In the genomic region with DNA sequence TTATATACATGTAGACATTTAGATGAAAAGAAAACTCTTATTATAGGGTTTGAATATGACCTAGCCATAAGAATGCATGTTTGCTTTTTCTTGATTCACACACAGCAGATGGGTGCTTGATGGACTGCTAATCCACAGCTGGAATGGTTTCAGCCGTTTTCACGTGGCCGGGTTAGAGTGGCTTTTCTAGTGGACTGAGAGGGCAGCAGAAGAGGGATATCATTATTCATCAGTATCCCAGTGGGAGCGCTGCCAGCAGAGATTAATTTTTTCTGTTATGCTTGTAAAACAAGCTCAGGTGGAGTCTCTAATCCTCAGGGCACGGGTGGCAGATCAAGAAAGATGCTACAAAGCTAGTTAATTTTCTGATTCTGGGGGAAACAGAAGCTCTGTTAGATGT, we compare ENCODE assay signal across 16 mouse cellular contexts.
DNase-seq lines count a peak whose midpoint lies in the region; ATAC-seq lines count a peak whose summit lies in the region.
"Had no signal": no experiment of that assay in that cellular context is flagged by ENCODE, and none has a peak within 500 bp of the region (broad histone marks: within the 10 kb centered on the region; RNA-seq: fewer than 3 reads in every experiment).

No protein-coding gene starts in this region.

- no peak overlapping the region for H3K27ac ChIP-seq in forebrain, embryonic 12.5 days
- no peak overlapping the region for H3K27ac ChIP-seq in forebrain, embryonic 11.5 days (ENCODE audit: low read depth, low read length)
- H3K27ac ChIP-seq in neural tube, embryonic 12.5 days, result no peak overlapping the region
- H3K27ac ChIP-seq: limb, embryonic 13.5 days had no signal

- 45% methylated on average over 5 of the region's 5 CpGs for WGBS in forebrain, embryonic 12.5 days
- 56% methylated on average over 5 of the region's 5 CpGs for WGBS in forebrain, embryonic 11.5 days
- WGBS in neural tube, embryonic 12.5 days, result 58% methylated on average over 5 of the region's 5 CpGs

- H3K9ac ChIP-seq in forebrain, embryonic 12.5 days, result no peak overlapping the region
- H3K9ac ChIP-seq in forebrain, embryonic 11.5 days (ENCODE audit: low read length), result no peak overlapping the region
- H3K9ac ChIP-seq in neural tube, embryonic 12.5 days, result no peak overlapping the region
- H3K9ac ChIP-seq: limb, embryonic 13.5 days had no signal

- H3K4me2 ChIP-seq in forebrain, embryonic 12.5 days, result no peak overlapping the region
- no peak overlapping the region for H3K4me2 ChIP-seq in forebrain, embryonic 11.5 days (ENCODE audit: low read depth, low read length, severe bottlenecking)
- no peak overlapping the region for H3K4me2 ChIP-seq in neural tube, embryonic 12.5 days (replicated peaks)
- H3K4me2 ChIP-seq: limb, embryonic 13.5 days had no signal

- DNase-seq in forebrain, embryonic 11.5 days (ENCODE audit: low spot score), result no peak
- DNase-seq in neural tube, embryonic 10.5 days (ENCODE audit: extremely low spot score, low spot score), result no peak
- DNase-seq in cerebellum, postnatal 36 days, result peak; percentile 5 to 21
- peak; percentile 42 for DNase-seq in retina, postnatal 1 day
- DNase-seq in adrenal gland, adult 18-20 months (ENCODE audit: low spot score in 2 of 2), result no peak
- no peak for DNase-seq in testis, postnatal 14 days (ENCODE audit: low spot score)
- DNase-seq: adrenal gland, adult 8-10 months; gastrocnemius, postnatal 14 days; heart, postnatal 10 days; right cerebral cortex, postnatal 14 days had no signal

- no peaks in the 10 kb centered on the region for H3K9me3 ChIP-seq in forebrain, embryonic 12.5 days
- no peaks in the 10 kb centered on the region for H3K9me3 ChIP-seq in forebrain, embryonic 11.5 days (ENCODE audit: control insufficient read depth, low read length)
- no peaks in the 10 kb centered on the region for H3K9me3 ChIP-seq in neural tube, embryonic 12.5 days
- H3K9me3 ChIP-seq: limb, embryonic 13.5 days had no signal

- no peaks in the 10 kb centered on the region for H3K36me3 ChIP-seq in forebrain, embryonic 12.5 days (replicated peaks)
- no peaks in the 10 kb centered on the region for H3K36me3 ChIP-seq in forebrain, embryonic 11.5 days (ENCODE audit: control insufficient read depth, insufficient read depth, low read length)
- H3K36me3 ChIP-seq in neural tube, embryonic 12.5 days, result no peaks in the 10 kb centered on the region
- H3K36me3 ChIP-seq: limb, embryonic 13.5 days had no signal

- H3K27me3 ChIP-seq in forebrain, embryonic 12.5 days, result no peaks in the 10 kb centered on the region
- H3K27me3 ChIP-seq in forebrain, embryonic 11.5 days (ENCODE audit: control insufficient read depth, insufficient read depth, low read length), result no peaks in the 10 kb centered on the region
- no peaks in the 10 kb centered on the region for H3K27me3 ChIP-seq in neural tube, embryonic 12.5 days (replicated peaks)
- H3K27me3 ChIP-seq: limb, embryonic 13.5 days had no signal

- H3K4me3 ChIP-seq in forebrain, embryonic 12.5 days (replicated peaks), result no peak overlapping the region
- no peak overlapping the region for H3K4me3 ChIP-seq in forebrain, embryonic 11.5 days (ENCODE audit: low read depth, low read length)
- H3K4me3 ChIP-seq in neural tube, embryonic 12.5 days, result no peak overlapping the region
- H3K4me3 ChIP-seq: erythroblast, embryonic 14.5 days; limb, embryonic 13.5 days had no signal

- peak; percentile 63; the same call in 1 of the 2 replicates for ATAC-seq in forebrain, embryonic 12.5 days (ENCODE audit: low FRiP score)
- ATAC-seq in forebrain, embryonic 11.5 days (replicated peaks; ENCODE audit: low FRiP score), result no peak
- 0 out of 2 replicates have a peak, but pooled peaks have one; percentile 33 for ATAC-seq in neural tube, embryonic 12.5 days (ENCODE audit: low FRiP score, low read depth)
- ATAC-seq: CD4-positive, CD25-positive, alpha-beta regulatory T cell, adult 4 months; inflammation-experienced regulatory T-cells, adult 6 months had no signal

- 0 out of 2 replicates have a peak, but pooled peaks cover 3% of the 10 kb centered on the region for H3K4me1 ChIP-seq in forebrain, embryonic 12.5 days
- H3K4me1 ChIP-seq in forebrain, embryonic 11.5 days (replicated peaks; ENCODE audit: control insufficient read depth, insufficient read depth, low read length), result no peaks in the 10 kb centered on the region
- H3K4me1 ChIP-seq in neural tube, embryonic 12.5 days, result no peaks in the 10 kb centered on the region
- H3K4me1 ChIP-seq: limb, embryonic 13.5 days had no signal

Comparison
In these comparisons a context has a peak if more than half of its experiments do, and no peak if none do; other contexts are left out.
1. DNase-seq: peak in cerebellum, postnatal 36 days (2 of 2) and retina, postnatal 1 day (single experiment); none in forebrain, embryonic 11.5 days (single experiment), neural tube, embryonic 10.5 days (single experiment), adrenal gland, adult 18-20 months (0 of 2) and testis, postnatal 14 days (single experiment).